Mouse (Mus musculus) telencephalon, adult 2 months (tissue): ENCODE data around the gene Ercc6l2.

Experiments
- DNase-seq: peaks from one replicate; pipeline ENCODE4 v3.0.0-alpha.2; 2011; ENCODE audit warnings: low read depth, low spot score

Gene Ercc6l2

GRCm38 (mm10) chr13:63929917-63930515 lies 115.0 kb downstream of the Ercc6l2 start:
- DNase-seq: no peak

GRCm38 (mm10) chr13:63930525-63930924 lies 115.5 kb downstream of the Ercc6l2 start:
- DNase-seq: no peak

- no peak for DNase-seq
Observed at GRCm38 (mm10) chr13:63936369-63936768, 121.3 kb downstream of the Ercc6l2 start.

- DNase-seq: no peak
Observed at GRCm38 (mm10) chr13:63940257-63940656, 125.2 kb downstream of the Ercc6l2 start.

- no peak for DNase-seq
Observed at GRCm38 (mm10) chr13:63941170-63941569, 126.1 kb downstream of the Ercc6l2 start.

- no peak for DNase-seq
Observed at GRCm38 (mm10) chr13:63943605-63944004, 128.6 kb downstream of the Ercc6l2 start.

GRCm38 (mm10) chr13:63944344-63945021 lies 129.4 kb downstream of the Ercc6l2 start:
- DNase-seq: no peak
